Mouse (Mus musculus): Measurements from ENCODE around the gene Dusp14. TPM values are rescaled to one million over a fixed set of nuclear protein-coding genes. Genes with fewer than 3 reads are reported as not detected.
A peak's percentile ranks its signal among the peaks of the same experiment; 100 is the strongest.

The Dusp14 gene
- polyA plus RNA-seq, 1 experiment: 11.6 TPM

- peak; percentile 98 for DNase-seq (ENCODE audit: low read depth)
Observed at GRCm38 (mm10) chr11:84042808-84043762, 26.0 kb downstream of the Dusp14 start.

GRCm38 (mm10) chr11:84040621-84041020 is 28.4 kb downstream of the Dusp14 start:
- TF ChIP-seq POLR2A (IDR thresholded peaks at IDR 0.05; ENCODE audit: borderline replicate concordance, extremely low read depth, insufficient read depth, insufficient read length, poor library complexity, severe bottlenecking): no peak
- TF ChIP-seq CTCF (IDR thresholded peaks at IDR 0.05; ENCODE audit: borderline replicate concordance, extremely low read depth, insufficient read depth, insufficient read length): no peak
- DNase-seq (ENCODE audit: low read depth): no peak

More at GRCm38 (mm10) chr11:84042808-84043762, 26.0 kb downstream of the Dusp14 start:
- peak; percentile 7; the same call in 1 of the 2 replicates for TF ChIP-seq CTCF (IDR thresholded peaks at IDR 0.05; ENCODE audit: borderline replicate concordance, extremely low read depth, insufficient read depth, insufficient read length)
- no peak for TF ChIP-seq POLR2A (IDR thresholded peaks at IDR 0.05; ENCODE audit: borderline replicate concordance, extremely low read depth, insufficient read depth, insufficient read length, poor library complexity, severe bottlenecking)

- no peak for DNase-seq (ENCODE audit: low read depth)
- TF ChIP-seq POLR2A (IDR thresholded peaks at IDR 0.05; ENCODE audit: borderline replicate concordance, extremely low read depth, insufficient read depth, insufficient read length, poor library complexity, severe bottlenecking) (no peak), CTCF (IDR thresholded peaks at IDR 0.05; ENCODE audit: borderline replicate concordance, extremely low read depth, insufficient read depth, insufficient read length) (no peak)
Observed at GRCm38 (mm10) chr11:84033671-84034070, 35.4 kb downstream of the Dusp14 start.

GRCm38 (mm10) chr11:84032559-84032958 is 36.5 kb downstream of the Dusp14 start:
- TF ChIP-seq POLR2A (IDR thresholded peaks at IDR 0.05; ENCODE audit: borderline replicate concordance, extremely low read depth, insufficient read depth, insufficient read length, poor library complexity, severe bottlenecking): no peak
- DNase-seq (ENCODE audit: low read depth): no peak

DNA sequence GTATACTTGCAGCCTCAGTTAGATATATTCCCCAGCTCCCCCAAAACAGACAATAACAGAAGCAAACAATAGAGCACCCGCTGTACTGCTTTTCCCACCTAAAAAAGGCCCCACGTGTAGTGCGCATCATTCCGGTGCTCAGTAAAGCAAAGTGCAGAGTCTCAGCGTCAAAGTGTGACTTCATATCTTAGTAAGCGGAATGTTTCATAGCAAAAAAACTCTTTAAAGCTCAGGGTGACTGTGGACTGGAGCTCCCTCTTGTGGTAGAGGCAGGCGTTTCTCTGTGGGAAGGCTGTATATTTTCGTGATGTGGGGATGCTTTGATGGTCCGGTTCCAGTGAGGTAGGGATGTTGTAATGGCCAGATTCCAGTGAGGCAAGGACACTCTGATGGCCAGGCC is 37.1 kb downstream of the Dusp14 start:
- TF ChIP-seq POLR2A (IDR thresholded peaks at IDR 0.05; ENCODE audit: borderline replicate concordance, extremely low read depth, insufficient read depth, insufficient read length, poor library complexity, severe bottlenecking) (no peak), CTCF (IDR thresholded peaks at IDR 0.05; ENCODE audit: borderline replicate concordance, extremely low read depth, insufficient read depth, insufficient read length) (peak; percentile 68; the same call in 1 of the 2 replicates)
- peak; percentile 43 for DNase-seq (ENCODE audit: low read depth)

- DNase-seq (ENCODE audit: low read depth): peak; percentile 72
- TF ChIP-seq CTCF (IDR thresholded peaks at IDR 0.05; ENCODE audit: borderline replicate concordance, extremely low read depth, insufficient read depth, insufficient read length): no peak
- TF ChIP-seq POLR2A (IDR thresholded peaks at IDR 0.05; ENCODE audit: borderline replicate concordance, extremely low read depth, insufficient read depth, insufficient read length, poor library complexity, severe bottlenecking): no peak
Observed at GRCm38 (mm10) chr11:84028271-84029028, 40.6 kb downstream of the Dusp14 start.

DNA sequence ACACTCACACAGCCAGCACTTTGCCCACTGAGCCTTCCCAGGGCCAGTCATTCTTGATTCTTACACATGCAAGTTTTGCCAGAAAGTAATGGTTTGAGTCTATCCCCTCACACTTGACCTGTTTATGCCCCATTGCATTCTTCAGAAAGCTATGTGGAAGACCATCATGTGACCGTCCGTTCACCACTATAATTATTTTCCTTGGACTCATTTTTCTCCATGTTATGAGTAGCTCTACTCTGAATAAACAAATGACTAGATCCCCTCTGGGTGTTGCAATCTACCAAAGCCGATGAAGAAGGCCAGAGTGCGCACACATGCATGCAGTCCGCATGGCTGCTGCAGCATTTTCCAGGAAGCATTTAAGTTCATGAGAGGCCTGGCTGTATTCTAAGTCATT is 41.8 kb downstream of the Dusp14 start:
- no peak for TF ChIP-seq POLR2A (IDR thresholded peaks at IDR 0.05; ENCODE audit: borderline replicate concordance, extremely low read depth, insufficient read depth, insufficient read length, poor library complexity, severe bottlenecking)
- no peak for TF ChIP-seq CTCF (IDR thresholded peaks at IDR 0.05; ENCODE audit: borderline replicate concordance, extremely low read depth, insufficient read depth, insufficient read length)

DNA sequence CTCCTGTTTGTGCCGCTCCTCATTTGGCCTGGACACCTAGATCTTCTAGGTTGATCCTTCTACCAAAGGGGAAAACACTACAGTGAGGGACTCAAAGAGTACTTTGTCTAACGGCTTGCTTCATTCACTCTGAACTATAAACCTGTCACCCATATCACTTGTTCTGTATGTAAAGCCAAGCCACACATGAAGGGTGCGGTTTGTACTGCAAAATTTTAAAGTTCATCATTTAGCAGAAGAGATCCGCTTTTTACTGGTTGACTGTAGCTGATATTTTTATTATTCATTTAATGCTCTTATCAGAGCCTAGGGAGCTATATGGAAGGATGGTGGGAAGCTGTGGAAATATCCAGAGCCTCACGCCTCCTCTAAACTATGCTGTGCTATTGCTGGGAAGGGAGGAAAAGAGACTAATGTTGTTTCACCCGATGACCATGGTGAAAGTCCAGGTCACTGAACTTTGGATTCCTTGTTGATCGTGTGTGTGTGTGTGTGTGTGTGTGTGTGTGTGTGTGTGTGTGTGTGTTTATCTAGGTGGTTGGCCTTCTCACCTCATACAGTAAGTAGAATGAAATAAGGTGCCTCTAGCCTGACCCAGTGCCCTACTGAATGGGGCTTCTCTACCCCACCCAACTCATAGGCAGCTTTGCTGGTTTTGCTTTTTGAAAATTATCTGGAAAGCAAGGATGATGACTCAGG is 52.1 kb downstream of the Dusp14 start:
- no peak for DNase-seq (ENCODE audit: low read depth)

More for the DNA sequence above, 41.8 kb downstream of the Dusp14 start:
- DNase-seq (ENCODE audit: low read depth): no peak

GRCm38 (mm10) chr11:84016147-84016809 is 52.8 kb downstream of the Dusp14 start:
- TF ChIP-seq POLR2A (IDR thresholded peaks at IDR 0.05; ENCODE audit: borderline replicate concordance, extremely low read depth, insufficient read depth, insufficient read length, poor library complexity, severe bottlenecking) (no peak), CTCF (IDR thresholded peaks at IDR 0.05; ENCODE audit: borderline replicate concordance, extremely low read depth, insufficient read depth, insufficient read length) (no peak)
- no peak for DNase-seq (ENCODE audit: low read depth)

More for the DNA sequence above, 52.1 kb downstream of the Dusp14 start:
- TF ChIP-seq POLR2A (IDR thresholded peaks at IDR 0.05; ENCODE audit: borderline replicate concordance, extremely low read depth, insufficient read depth, insufficient read length, poor library complexity, severe bottlenecking) (no peak), CTCF (IDR thresholded peaks at IDR 0.05; ENCODE audit: borderline replicate concordance, extremely low read depth, insufficient read depth, insufficient read length) (no peak)

DNA sequence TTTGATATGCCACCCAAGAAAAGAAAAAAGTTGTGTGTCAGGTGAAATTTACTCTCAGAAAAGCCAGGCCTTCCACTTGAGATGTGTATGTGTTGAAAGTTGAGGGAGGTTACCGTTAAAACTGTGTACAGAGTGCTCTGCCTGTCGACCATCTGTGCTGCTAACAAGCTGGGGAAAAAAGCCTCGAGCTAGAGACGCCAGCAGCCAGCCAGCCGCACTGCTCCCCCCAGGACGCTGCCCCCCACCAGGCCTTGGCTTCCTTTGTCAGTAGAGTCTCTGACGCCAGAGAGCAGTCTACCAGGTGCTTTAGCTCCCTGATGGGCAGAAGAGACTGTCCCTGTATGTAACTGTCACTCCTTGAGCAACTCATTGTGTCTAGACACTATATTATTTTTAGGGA is 56.0 kb downstream of the Dusp14 start:
- peak; percentile 86 for DNase-seq (ENCODE audit: low read depth)
- TF ChIP-seq POLR2A (IDR thresholded peaks at IDR 0.05; ENCODE audit: borderline replicate concordance, extremely low read depth, insufficient read depth, insufficient read length, poor library complexity, severe bottlenecking) (no peak), CTCF (IDR thresholded peaks at IDR 0.05; ENCODE audit: borderline replicate concordance, extremely low read depth, insufficient read depth, insufficient read length) (no peak)
